Mouse (Mus musculus) urinary bladder, postnatal 4 days (tissue): Measurements from ENCODE around the gene Gadd45b.

Experiments
- DNase-seq, 2 experiments: peaks; one replicate each; pipeline ENCODE4 v3.0.0; 2021 to 2022; ENCODE audit warnings: low spot score in 2 of 2

The Gadd45b gene

GRCm38 (mm10) chr10:80929299-80930226, at the start of gene Gadd45b:
TSS of gene Gadd45b (plus strand) at chr10:80930073.
- DNase-seq: peak; percentile 99 to 100

DNA sequence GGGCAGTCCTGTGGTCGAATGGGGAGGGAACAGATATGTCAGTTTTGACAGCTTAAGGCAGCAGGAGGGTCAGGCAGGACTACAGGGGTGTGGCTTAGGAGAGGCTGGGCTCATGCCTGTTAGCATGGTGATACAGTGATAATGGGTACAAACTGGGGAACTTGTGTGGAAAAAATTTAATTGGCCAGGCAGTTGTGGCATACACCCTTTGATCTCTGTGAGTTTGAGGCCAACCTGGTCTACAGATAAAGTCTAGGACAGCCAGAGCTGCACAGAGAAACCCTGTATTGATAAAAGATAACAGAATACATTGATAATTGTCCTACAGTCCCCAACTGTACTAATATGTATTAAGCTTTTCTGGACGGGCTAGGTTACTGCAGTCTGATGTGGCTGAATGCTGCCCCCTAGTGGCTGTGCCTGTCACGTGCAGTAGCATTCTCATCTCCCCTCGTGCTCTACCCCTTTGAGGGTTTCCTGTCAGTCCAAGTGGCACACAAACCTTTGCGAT, 49.7 kb upstream of the Gadd45b start:
- DNase-seq: no peak

DNA sequence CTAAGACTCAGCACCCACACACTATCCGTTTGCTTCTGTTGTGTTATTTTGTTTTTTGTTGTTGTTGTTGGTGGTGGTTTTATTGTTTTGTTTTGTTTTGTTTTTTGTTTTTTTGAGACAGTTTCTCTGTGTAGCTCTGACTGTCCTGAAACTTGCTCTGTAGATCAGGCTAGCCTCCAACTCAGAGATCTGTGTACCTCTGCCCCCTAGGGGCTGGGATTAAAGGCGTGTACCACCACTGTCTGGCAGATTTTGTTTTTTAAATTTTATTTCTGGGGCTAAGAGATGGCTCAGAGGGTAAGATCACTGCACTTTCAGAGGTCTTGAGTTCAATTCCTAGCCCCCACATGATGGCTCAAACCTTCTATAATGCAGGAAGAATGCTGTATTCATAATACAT, 49.0 kb upstream of the Gadd45b start:
- no peak for DNase-seq

DNA sequence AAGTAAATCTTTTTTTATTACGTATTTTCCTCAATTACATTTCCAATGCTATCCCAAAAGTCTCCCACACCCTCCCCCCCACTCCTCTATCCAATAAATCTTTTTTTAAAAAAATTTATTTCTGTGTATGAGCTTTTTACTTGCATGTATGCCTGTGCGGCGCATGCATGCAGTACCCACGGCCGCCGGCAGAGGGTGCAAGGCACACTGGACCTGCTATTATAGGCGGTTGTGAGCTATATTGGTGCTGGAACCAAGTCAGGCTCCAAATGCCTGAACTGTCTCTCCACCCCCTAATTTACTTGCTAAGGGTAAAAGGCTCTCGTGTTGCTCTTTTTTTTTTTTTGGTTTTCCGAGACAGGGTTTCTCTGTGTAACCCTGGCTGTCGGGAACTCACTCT, 48.6 kb upstream of the Gadd45b start:
- DNase-seq: peak; percentile 51 to 81

DNA sequence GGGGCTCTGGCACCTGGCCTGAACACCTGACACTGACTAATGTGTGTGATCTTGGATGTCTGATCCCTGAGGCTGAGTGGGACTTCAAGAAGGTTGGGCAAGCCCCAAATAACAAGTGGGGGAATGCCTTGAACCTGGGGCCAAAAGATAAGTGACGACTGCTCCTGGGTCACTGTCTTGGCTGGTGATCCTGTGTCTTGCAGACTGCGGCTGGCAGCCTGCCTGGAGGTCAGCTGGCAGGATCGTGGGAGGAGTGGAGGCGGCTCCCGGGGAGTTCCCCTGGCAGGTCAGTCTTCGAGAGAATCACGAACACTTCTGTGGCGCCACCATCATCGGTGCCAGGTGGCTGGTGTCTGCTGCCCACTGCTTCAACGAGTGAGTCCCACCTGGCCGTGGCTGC, 42.7 kb upstream of the Gadd45b start:
- peak in 1 of 2 experiments; percentile 58 for DNase-seq

DNA sequence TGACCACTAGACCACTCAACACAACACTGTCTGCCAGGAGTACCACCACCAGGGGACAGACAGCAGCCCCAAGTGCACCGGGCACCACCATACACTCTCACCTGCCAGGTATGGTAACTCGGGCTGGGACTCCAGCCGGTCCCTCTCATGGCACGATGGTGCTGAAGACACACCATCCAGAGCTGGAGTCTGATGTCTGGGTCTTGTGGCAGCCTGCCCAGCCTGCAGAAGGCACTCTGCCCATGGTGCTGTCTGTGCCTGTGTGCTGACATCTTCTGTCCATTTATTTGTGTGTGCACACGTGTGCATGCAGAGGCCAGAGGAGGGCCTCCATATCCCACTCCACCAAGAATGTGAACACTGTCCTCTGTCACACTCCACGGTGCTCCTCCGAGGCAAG, 34.8 kb upstream of the Gadd45b start:
- DNase-seq: no peak

GRCm38 (mm10) chr10:80895697-80896096, 34.2 kb upstream of the Gadd45b start:
- DNase-seq: no peak

DNA sequence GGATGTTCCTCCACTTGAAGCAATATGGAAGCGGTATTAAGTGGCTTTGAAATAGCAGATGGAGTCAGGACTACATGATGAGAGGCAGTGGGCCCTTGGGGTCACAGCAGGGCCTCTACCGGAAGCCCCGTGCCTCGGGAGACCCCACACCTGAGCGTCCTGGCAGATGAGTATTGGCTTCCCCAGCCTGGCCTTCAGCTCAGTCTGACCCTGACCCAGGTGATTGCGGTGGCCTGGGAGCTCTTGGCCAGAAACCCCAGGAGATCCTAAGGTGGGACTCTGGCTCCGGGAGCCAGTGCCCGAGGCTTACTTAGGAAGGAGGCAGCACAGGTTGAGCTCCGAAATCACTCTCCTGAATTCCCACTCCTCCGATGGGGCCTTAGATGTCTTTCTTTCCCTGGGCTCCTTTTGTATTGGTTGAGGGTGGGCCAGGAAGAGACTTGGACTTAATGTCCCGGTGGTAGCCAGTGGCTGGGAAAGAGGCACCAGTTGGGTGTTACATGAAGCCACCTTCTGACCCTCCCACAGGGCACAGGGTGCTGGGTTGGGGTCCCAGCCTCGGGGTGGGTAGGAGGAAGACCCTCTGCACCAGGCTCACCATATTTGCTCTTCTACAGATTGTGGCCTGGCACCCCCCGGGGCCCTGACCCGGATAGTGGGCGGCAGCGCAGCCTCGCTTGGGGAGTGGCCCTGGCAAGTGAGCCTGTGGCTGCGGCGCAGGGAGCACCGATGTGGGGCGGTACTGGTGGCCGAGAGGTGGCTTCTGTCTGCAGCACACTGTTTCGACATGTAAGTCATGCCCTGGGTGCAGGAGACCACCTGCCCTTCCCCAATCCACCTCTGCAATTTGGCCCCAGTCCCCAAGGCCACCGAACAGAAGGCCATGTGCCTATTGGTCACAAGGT, 33.0 kb upstream of the Gadd45b start:
- no peak for DNase-seq

GRCm38 (mm10) chr10:80897861-80898510, 31.9 kb upstream of the Gadd45b start:
- DNase-seq: no peak

DNA sequence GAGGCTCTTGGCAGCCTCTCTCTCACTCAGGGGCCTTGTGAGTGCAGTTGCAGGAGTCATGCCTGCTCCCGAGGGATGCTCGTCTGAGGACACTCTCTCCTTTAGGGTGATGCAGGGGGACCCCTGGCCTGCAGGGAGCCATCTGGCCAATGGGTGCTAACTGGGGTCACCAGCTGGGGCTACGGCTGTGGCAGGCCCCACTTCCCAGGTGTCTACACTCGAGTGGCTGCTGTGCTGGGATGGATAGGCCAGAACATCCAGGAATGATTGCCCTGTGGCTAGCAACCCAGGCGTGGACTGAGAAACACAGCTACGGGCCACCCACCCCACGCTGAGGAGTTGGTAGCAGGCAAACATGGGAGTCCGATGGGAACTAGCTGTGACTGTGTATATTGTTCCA, 30.8 kb upstream of the Gadd45b start:
- no peak for DNase-seq

- no peak for DNase-seq
Measured at GRCm38 (mm10) chr10:80899591-80900317, 30.1 kb upstream of the Gadd45b start.

- peak; percentile 96 to 98 for DNase-seq
Measured at GRCm38 (mm10) chr10:80900318-80901247, 29.3 kb upstream of the Gadd45b start, which contains the start of gene Timm13. TSS of gene Timm13 (minus strand) at chr10:80900969.

GRCm38 (mm10) chr10:80901409-80902272, 28.2 kb upstream of the Gadd45b start:
- no peak for DNase-seq

DNA sequence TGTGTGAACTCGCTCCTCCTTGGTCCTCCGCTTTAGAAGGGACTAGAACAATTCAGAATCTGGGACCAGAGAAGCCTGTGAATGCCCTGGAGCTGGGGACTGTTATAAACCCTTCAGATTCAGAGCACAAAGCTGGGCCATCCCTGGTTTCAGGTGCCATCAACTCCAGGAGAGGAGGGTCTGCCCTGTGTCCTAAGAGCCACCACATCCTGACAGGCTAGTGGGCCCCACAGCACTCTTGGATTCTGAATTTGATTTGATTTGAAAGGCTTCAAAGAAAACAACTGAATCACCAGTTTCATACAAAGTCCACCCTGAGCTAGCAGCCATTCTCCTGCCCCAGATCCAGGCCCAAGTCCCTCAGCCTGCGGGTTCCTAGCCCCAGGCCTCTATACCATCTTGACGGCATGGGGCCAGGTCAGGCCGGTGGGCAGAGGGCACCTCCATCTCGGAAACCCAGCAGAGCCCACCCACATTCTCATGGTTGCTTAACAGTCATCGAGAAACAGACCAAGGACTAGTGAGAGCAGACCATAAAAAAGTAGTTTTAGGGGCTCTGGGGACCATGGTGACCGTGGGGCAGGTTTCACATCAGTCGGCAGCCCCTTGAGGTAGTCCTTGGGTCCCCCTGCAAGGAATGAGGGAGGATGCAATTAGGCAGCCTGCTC, 27.5 kb upstream of the Gadd45b start:
- DNase-seq: no peak

- DNase-seq: no peak
Measured at GRCm38 (mm10) chr10:80903282-80903681, 26.6 kb upstream of the Gadd45b start.

- DNase-seq: no peak
Measured at GRCm38 (mm10) chr10:80904004-80904693, 25.7 kb upstream of the Gadd45b start.

DNA sequence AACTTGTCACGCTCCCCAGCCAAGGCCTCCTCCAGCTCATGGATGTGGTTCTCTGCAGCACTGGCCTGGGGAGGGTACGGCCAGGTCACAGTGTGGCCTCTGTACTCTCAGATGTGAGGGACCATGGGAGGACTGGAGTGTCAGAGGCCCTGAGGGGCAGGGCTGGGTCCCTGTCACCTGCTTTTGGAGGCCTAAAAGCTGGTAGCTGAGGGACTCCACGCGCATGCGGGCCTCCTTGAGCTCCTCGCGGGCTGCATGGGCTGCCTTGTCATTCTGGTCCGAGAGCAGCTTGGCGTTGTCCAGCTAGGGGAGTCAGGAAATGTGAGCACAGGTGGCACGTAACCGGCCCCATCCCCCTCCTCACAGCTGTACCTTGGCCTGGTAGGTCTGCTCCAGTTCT, 25.2 kb upstream of the Gadd45b start:
- DNase-seq: no peak
